Mouse (Mus musculus) limb, embryonic 12.5 days (tissue): Measurements from ENCODE around the gene Amigo1. TPM values are rescaled to one million over a fixed set of nuclear protein-coding genes. Genes with fewer than 3 reads are reported as not detected.

Experiments
- ATAC-seq: fragments of 200-750 bp; cut with Nextera tagmentation; 2 replicates; pipeline ENCODE4 v1.8.0; 2017; ENCODE audit warnings: low read depth, moderate TSS enrichment; ENCODE audit not compliant: insufficient number of reproducible peaks, insufficient read depth, low FRiP score, low TSS enrichment
- H3K27ac ChIP-seq: fragments of 300-500 bp; sonication (generic); 2 replicates; pipeline ENCODE4 v1.5.1; 2016; ENCODE audit warnings: mild to moderate bottlenecking, moderate library complexity
- H3K27me3 ChIP-seq: fragments of 300-500 bp; sonication (generic); 2 replicates; pipeline ENCODE4 v1.6.1; 2016; ENCODE audit warnings: mild to moderate bottlenecking, moderate library complexity
- H3K36me3 ChIP-seq: fragments of 300-500 bp; sonication (generic); 2 replicates; pipeline ENCODE4 v1.6.1; 2016; ENCODE audit warnings: mild to moderate bottlenecking, moderate library complexity
- H3K4me1 ChIP-seq: fragments of 300-500 bp; sonication (generic); replicated peaks from 2 replicates; pipeline ENCODE4 v1.6.1; 2016
- H3K4me2 ChIP-seq: fragments of 300-500 bp; sonication (generic); 2 replicates; pipeline ENCODE4 v1.6.1; 2016; ENCODE audit warnings: mild to moderate bottlenecking, moderate library complexity
- H3K4me3 ChIP-seq: fragments of 300-500 bp; sonication (generic); replicated peaks from 2 replicates; pipeline ENCODE4 v1.5.1; 2016; ENCODE audit warnings: mild to moderate bottlenecking
- H3K9ac ChIP-seq: fragments of 300-500 bp; sonication (generic); replicated peaks from 2 replicates; pipeline ENCODE4 v1.6.1; 2016; ENCODE audit warnings: mild to moderate bottlenecking, moderate library complexity
- H3K9me3 ChIP-seq: fragments of 300-500 bp; sonication (generic); 2 replicates; pipeline ENCODE4 v1.6.1; 2016; ENCODE audit warnings: mild to moderate bottlenecking, moderate library complexity
- WGBS: fragments of 180-500 bp; shearing (Covaris S2); methylation state at CpG from one replicate; pipeline ENCODE4 v1.1.7; 2016; 5-methylcytosine and 5-hydroxymethylcytosine counted together
- polyA plus RNA-seq: library from polyadenylated mRNA; unstranded; fragments of >200 nt; fragmentation: Nextera tagmentation; extraction: Ambion mirVana; gene quantifications from 2 replicates; pipeline ENCODE4 v1.2.1, GENCODE M21; 2016

Amigo1 gene
- polyA plus RNA-seq, 1 experiment from 2014 or later: 4.4 TPM

- Histone ChIP-seq H3K4me2 (no peak overlapping the region), H3K27me3 (no peaks in the 10 kb centered on the region), H3K9ac (no peak overlapping the region), H3K9me3 (no peaks in the 10 kb centered on the region), H3K4me3 (no peak overlapping the region), H3K36me3 (peaks cover 76% of the 10 kb centered on the region), H3K27ac (0 out of 2 replicates have a peak overlapping the region, but pooled peaks have one; percentile 12), H3K4me1 (peaks cover 21% of the 10 kb centered on the region)
- no peak for ATAC-seq
Observed at GRCm38 (mm10) chr3:108202506-108202905, 16.4 kb downstream of the Amigo1 start.

DNA sequence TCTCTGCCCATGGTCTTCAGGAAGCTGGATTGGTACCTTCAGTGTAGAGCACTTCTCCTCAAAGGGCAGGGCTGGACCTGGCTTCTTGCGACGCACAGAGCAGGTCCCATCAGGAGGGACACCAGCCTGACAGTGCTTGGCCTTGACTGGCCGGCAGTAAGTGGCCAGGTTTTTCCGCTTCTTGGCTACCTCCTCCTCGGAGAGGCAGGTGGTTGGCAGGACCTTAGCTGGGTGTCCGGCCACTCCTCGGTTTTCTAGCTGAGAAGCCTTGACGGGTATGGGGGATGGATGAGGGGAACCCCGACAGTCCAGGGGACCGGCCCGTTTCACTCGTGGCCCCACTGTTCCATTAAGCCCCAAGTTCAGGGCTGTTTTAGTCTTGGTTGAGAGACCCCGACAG is 17.1 kb downstream of the Amigo1 start:
- 86% methylated on average over 13 of the region's 13 CpGs for WGBS
- no peak overlapping the region for H3K4me3 ChIP-seq
- no peak overlapping the region for H3K9ac ChIP-seq
- ATAC-seq: no peak
- no peak overlapping the region for H3K4me2 ChIP-seq
- 0 out of 2 replicates have a peak overlapping the region, but pooled peaks have one; percentile 12 for H3K27ac ChIP-seq
- peaks cover 78% of the 10 kb centered on the region for H3K36me3 ChIP-seq
- no peaks in the 10 kb centered on the region for H3K27me3 ChIP-seq
- no peaks in the 10 kb centered on the region for H3K9me3 ChIP-seq
- peaks cover 21% of the 10 kb centered on the region for H3K4me1 ChIP-seq

GRCm38 (mm10) chr3:108203621-108204325 is 17.6 kb downstream of the Amigo1 start:
- Histone ChIP-seq H3K4me1 (peaks cover 27% of the 10 kb centered on the region), H3K27me3 (no peaks in the 10 kb centered on the region), H3K9ac (no peak overlapping the region), H3K4me2 (no peak overlapping the region), H3K36me3 (peaks cover 75% of the 10 kb centered on the region), H3K9me3 (no peaks in the 10 kb centered on the region), H3K27ac (no peak overlapping the region), H3K4me3 (no peak overlapping the region)
- 83% methylated on average over 11 of the region's 11 CpGs for WGBS
- no peak for ATAC-seq

GRCm38 (mm10) chr3:108204470-108204869 is 18.3 kb downstream of the Amigo1 start:
- no peak overlapping the region for H3K4me2 ChIP-seq
- H3K9me3 ChIP-seq: no peaks in the 10 kb centered on the region
- 87% methylated on average over 11 of the region's 11 CpGs for WGBS
- no peak overlapping the region for H3K27ac ChIP-seq
- H3K9ac ChIP-seq: no peak overlapping the region
- no peak for ATAC-seq
- no peaks in the 10 kb centered on the region for H3K27me3 ChIP-seq
- H3K36me3 ChIP-seq: peaks cover 69% of the 10 kb centered on the region
- H3K4me1 ChIP-seq: peaks cover 34% of the 10 kb centered on the region
- H3K4me3 ChIP-seq: no peak overlapping the region

DNA sequence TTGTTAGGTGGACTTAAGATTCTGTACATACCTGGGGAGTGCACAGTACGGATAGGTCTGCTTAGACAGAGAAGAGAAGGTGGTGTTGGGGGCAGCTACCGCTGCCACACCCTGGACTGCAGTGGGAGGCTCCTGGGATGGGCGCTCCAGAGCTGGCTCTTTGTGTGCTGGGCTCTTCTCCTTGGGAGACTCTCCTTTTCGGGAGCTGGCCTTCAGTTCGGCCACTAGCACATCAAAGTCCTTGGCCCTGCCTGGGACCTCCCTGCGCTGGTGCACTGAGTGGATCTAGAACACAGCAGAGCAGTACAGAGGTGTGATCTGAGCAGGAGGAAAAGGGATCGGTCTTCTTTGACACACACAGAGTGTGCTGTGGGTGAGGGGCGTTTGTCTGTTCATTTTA is 19.5 kb downstream of the Amigo1 start:
- 87% methylated on average over 8 of the region's 8 CpGs for WGBS
- no peaks in the 10 kb centered on the region for H3K9me3 ChIP-seq
- ATAC-seq: no peak
- no peak overlapping the region for H3K9ac ChIP-seq
- H3K36me3 ChIP-seq: peaks cover 69% of the 10 kb centered on the region
- H3K4me3 ChIP-seq: no peak overlapping the region
- no peak overlapping the region for H3K27ac ChIP-seq
- peaks cover 26% of the 10 kb centered on the region for H3K4me1 ChIP-seq
- no peaks in the 10 kb centered on the region for H3K27me3 ChIP-seq
- H3K4me2 ChIP-seq: no peak overlapping the region

GRCm38 (mm10) chr3:108206731-108207375 is 20.7 kb downstream of the Amigo1 start:
- no peak overlapping the region for H3K9ac ChIP-seq
- no peaks in the 10 kb centered on the region for H3K27me3 ChIP-seq
- H3K4me2 ChIP-seq: no peak overlapping the region
- peaks cover 64% of the 10 kb centered on the region for H3K36me3 ChIP-seq
- no peaks in the 10 kb centered on the region for H3K9me3 ChIP-seq
- peaks cover 23% of the 10 kb centered on the region for H3K4me1 ChIP-seq
- WGBS: 92% methylated on average over 15 of the region's 15 CpGs
- H3K27ac ChIP-seq: no peak overlapping the region
- no peak overlapping the region for H3K4me3 ChIP-seq
- no peak for ATAC-seq

DNA sequence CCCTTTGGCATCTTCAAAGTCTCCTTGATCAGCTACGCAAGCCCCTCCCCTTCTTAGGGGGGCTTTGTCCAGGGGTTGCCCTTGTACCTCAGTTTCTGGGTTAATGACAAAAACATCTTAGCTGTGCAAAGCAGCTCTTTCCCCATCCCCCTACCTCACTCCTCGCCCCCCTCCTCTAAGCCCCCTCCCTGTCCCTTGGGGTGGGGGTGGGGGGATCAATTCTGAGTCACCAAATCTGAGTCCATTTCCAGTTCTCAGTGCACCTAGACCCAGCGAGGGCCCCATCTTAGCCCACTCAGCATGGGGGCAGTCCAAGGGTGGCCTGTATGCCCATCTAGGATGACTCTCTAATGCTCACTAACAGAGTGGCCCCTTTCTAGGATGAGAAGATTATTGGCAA is 22.9 kb downstream of the Amigo1 start:
- peaks cover 44% of the 10 kb centered on the region for H3K36me3 ChIP-seq
- peak overlapping the region; percentile 61 for H3K4me3 ChIP-seq
- H3K27me3 ChIP-seq: 0 out of 2 replicates have a peak, but pooled peaks cover under 1% of the 10 kb centered on the region
- 76% methylated on average over 3 of the region's 3 CpGs for WGBS
- no peak for ATAC-seq
- H3K4me2 ChIP-seq: peak overlapping the region; percentile 92
- H3K9ac ChIP-seq: peak overlapping the region; percentile 82
- no peak overlapping the region; the same call in 1 of the 2 replicates for H3K27ac ChIP-seq
- H3K9me3 ChIP-seq: no peaks in the 10 kb centered on the region
- peaks cover 18% of the 10 kb centered on the region for H3K4me1 ChIP-seq

- Histone ChIP-seq H3K4me1 (peaks cover 18% of the 10 kb centered on the region), H3K36me3 (peaks cover 39% of the 10 kb centered on the region), H3K27me3 (0 out of 2 replicates have a peak, but pooled peaks cover 4% of the 10 kb centered on the region), H3K4me2 (peak overlapping the region; percentile 92), H3K27ac (peak overlapping the region; percentile 91), H3K9me3 (no peaks in the 10 kb centered on the region), H3K9ac (peak overlapping the region; percentile 82), H3K4me3 (peak overlapping the region; percentile 61)
- peak; percentile 3; the same call in 1 of the 2 replicates for ATAC-seq
- 8% methylated on average over 8 of the region's 8 CpGs for WGBS
Observed at GRCm38 (mm10) chr3:108209536-108209935, 23.4 kb downstream of the Amigo1 start.

- H3K27me3 ChIP-seq: 0 out of 2 replicates have a peak, but pooled peaks cover 4% of the 10 kb centered on the region
- H3K27ac ChIP-seq: peak overlapping the region; percentile 91
- H3K4me1 ChIP-seq: peaks cover 18% of the 10 kb centered on the region
- WGBS: 1% methylated on average over 62 of the region's 72 CpGs
- ATAC-seq: peak; percentile 94
- peak overlapping the region; percentile 82 for H3K9ac ChIP-seq
- H3K4me2 ChIP-seq: peak overlapping the region; percentile 92
- no peaks in the 10 kb centered on the region for H3K9me3 ChIP-seq
- H3K4me3 ChIP-seq: peak overlapping the region; percentile 61
- peaks cover 33% of the 10 kb centered on the region for H3K36me3 ChIP-seq
Observed at GRCm38 (mm10) chr3:108209946-108210770, 24.0 kb downstream of the Amigo1 start.

GRCm38 (mm10) chr3:108210771-108211139 is 24.6 kb downstream of the Amigo1 start, which contains the start of gene Atxn7l2:
TSS of gene Atxn7l2 (minus strand) at chr3:108210934.
- Histone ChIP-seq H3K4me2 (peak within 1 kb of the TSS; percentile 92), H3K9me3 (no peaks in the 10 kb centered on the region), H3K9ac (peak within 1 kb of the TSS; percentile 82), H3K4me1 (peaks cover 18% of the 10 kb centered on the region), H3K36me3 (peaks cover 27% of the 10 kb centered on the region), H3K27me3 (0 out of 2 replicates have a peak, but pooled peaks cover 4% of the 10 kb centered on the region), H3K4me3 (peak within 1 kb of the TSS; percentile 61), H3K27ac (peak within 1 kb of the TSS; percentile 91)
- 0% methylated on average over 14 of the region's 14 CpGs for WGBS
- ATAC-seq: peak; percentile 84

- Histone ChIP-seq H3K4me2 (no peak overlapping the region), H3K4me1 (peaks cover 18% of the 10 kb centered on the region), H3K9me3 (no peaks in the 10 kb centered on the region), H3K27me3 (peaks cover 8% of the 10 kb centered on the region; the same call in 1 of the 2 replicates), H3K36me3 (peaks cover 16% of the 10 kb centered on the region), H3K27ac (no peak overlapping the region), H3K4me3 (no peak overlapping the region), H3K9ac (no peak overlapping the region)
- 84% methylated on average over 6 of the region's 6 CpGs for WGBS
- no peak for ATAC-seq
Observed at GRCm38 (mm10) chr3:108211845-108212244, 25.7 kb downstream of the Amigo1 start.
